Mouse (Mus musculus) right cerebral cortex, adult 2 months (tissue): ENCODE data around the gene Gm44805.

Experiments
- DNase-seq, 2 experiments: peaks; one replicate each; pipeline ENCODE4 v3.0.0; 2021 to 2022; ENCODE audit warnings: low spot score in 2 of 2

Gene Gm44805

DNA sequence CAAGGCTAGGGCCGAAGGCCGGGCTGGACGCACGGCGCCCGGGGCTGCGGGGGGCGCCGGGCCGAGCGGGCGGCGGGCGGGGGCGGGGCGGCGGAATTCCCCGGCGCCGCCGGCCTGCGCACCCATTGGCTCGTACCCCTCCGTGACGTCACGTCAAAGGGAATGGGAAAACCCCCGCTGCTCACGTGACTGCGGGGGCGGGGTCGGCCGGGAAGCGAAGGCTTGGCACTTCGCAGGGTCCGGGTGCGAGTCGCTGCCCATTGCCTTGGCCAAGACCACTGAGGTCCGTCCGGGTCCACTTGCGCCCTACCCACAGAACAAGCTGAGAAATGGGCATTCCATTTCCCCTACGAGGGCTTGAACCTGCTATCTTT lies 51.9 kb downstream of the Gm44805 start, which contains the start of gene Relb:
Gene Relb (minus strand): TSS at position 78 of the 374 bp plus-strand sequence.
- peak; percentile 89 to 90 for DNase-seq

DNA sequence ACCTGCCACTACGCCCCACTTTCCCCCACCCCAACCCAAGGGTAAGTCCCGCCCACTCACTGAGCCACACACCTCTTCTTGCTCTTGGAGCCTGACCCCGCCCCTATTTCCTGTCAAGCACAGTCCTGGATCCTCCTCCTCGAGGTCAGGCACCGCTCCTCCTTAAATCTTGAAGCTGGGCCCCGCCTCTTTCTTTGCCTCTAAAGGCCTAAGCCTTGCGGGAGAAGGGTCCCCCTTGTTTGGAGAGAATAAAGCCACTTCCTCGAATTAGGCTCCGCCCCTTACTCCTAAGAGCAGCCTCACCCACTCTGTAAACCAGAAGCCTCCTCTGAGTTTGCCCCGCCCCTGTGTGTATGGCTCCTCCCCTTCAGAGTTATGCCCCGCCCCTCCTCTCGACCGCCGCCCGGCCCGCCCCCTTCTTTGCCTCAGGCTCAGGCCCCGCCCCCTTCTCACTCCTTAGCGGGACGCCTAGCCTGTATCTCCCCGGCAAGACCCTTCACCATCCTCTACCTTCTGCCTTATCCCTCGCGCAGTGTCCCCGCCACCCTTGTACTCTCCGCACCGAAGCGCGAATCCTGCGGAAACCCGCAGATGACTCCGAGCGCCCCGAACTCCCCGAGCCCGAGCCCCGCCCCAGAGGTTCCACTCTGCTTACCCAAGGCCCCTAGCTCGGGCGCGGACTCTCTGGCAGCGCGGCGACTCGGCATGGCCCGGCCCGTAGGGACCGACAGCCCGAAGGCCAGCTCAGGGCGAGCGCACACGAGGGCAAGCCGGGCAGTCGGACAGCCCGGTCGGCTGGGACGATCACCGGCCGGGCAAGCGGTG lies 52.5 kb downstream of the Gm44805 start:
- peak; percentile 82 to 88 for DNase-seq

DNA sequence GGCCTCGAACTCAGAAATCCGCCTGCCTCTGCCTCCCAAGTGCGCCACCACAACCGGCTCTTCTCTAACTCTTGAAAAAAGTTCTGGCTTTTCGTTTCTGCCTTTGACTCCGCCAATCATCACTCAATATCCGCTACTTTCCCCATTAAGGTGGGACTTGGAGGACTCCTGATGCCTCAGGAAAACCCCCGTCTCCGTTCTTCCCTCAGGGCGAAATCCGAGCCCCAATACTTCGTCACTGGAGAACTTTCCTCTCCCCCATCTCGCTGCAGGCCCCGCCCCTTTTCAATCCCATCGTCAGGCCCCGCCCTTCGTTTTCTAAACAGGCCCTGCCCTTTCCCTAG lies 53.1 kb downstream of the Gm44805 start:
- DNase-seq, result no peak

DNA sequence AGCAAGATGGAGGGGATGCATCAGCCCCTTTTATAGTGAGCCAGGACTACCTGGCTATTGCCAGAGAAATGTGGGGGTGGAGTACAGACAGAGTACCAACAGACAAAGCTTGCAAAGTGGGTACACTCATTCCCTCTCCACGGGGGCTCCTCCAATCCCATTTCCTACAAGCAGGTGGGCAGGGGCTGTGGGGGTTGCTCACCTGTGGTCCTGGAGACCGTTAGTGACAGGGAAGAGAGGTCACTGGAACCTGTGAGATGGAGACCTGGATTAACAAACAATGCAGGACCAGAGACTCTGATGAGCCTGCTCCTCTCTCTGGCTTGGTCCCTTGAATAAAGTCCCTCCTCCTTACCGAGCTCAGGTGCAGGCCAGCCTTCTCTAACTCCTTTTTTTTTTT lies 53.5 kb downstream of the Gm44805 start:
- DNase-seq, result no peak

DNA sequence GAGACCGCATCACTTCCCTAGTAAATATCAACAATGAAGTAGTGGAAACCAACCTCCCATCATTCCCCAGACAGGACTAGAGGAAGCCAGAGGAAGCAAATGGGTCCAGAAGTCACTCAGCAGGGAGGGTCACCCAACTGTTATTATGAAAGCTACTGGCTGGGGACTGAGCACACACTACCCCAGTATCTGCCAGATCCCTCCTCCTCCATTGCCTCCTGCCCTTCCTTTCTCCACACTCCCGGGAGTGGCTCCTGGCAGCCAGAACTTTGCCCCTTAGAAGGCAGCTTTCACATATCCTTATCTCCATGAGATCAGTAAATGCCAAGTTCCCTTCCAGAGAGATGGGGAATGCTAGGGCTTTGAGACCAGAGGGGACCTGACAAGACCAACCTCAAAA lies 57.8 kb downstream of the Gm44805 start:
- DNase-seq, result no peak

DNA sequence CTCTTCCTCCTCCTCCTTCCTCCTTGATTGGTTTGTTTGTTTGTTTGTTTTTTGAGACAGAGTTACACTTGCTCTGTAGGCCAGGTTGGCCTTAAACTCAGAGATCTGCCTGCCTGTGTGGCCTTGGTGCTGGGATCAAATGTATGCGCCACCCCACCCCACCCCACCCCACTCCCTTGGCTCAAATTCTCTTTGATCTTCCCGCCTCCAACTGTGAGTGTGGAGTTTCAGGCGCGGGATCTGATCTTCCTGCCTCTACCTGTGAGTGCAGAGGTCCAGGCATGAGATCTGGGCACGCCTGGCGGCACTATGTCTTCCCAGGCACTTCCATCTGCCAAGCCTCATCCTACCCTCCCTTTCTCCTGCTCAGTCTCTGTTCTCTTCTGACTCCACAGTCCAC lies 59.0 kb downstream of the Gm44805 start:
- no peak for DNase-seq
